Mouse (Mus musculus) megakaryocyte-erythroid progenitor cell, adult 5 weeks (primary cell): ENCODE data around the gene Nlrp1a. TPM values are rescaled to one million over a fixed set of nuclear protein-coding genes. Genes with fewer than 3 reads are reported as not detected.

Experiments used
- polyA plus RNA-seq: library from polyadenylated mRNA; stranded (reverse); fragments of >175 nt; gene quantifications from 2 replicates; pipeline ENCODE4 v1.2.3, GENCODE M21; 2012

Nlrp1a gene
- polyA plus RNA-seq = 0.14 and 0.30 TPM in 2 replicates

DNA sequence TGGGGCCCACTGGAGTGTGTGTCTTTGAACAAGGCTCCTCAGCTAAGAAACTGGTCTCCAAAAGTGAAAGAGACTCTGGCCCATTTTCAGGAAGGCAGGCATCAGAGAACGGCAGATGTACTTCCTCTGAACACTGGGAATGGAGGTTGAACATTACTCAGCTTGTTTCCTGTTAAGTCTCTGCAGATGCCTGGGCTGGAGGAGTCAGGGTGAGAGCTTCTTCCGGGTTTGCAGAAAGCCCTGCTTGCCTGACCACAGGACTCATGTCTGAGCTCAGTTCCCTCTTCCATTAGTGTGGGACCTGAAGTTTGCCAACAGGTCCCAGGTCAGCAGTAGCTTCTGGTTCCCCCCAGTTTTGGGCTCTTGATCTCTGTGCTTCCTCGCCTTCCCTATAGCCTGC, at the start of gene Nlrp1a:
Nlrp1a (minus strand) TSS at position 44 of the 400 bp plus-strand sequence.

Other genes with a start within 250 kb of the Nlrp1a start
- gene Nup88, start 174.7 kb downstream of the Nlrp1a start, polyA plus RNA-seq = 48.8 and 50.1 TPM in 2 replicates
- gene Rpain, start 174.5 kb downstream of the Nlrp1a start, polyA plus RNA-seq = 10.0 and 15.1 TPM in 2 replicates
- gene C1qbp, start 161.7 kb downstream of the Nlrp1a start, polyA plus RNA-seq = 585 and 621 TPM in 2 replicates
- gene Dhx33, start 140.3 kb downstream of the Nlrp1a start, polyA plus RNA-seq = 12.1 and 15.0 TPM in 2 replicates
- gene Mis12, start 125.1 kb downstream of the Nlrp1a start, polyA plus RNA-seq = 1.7 and 2.4 TPM in 2 replicates
- gene Derl2, start 124.9 kb downstream of the Nlrp1a start, polyA plus RNA-seq = 16.6 and 25.7 TPM in 2 replicates
- gene 6330403K07Rik, start 111.2 kb downstream of the Nlrp1a start, polyA plus RNA-seq = 0.11 TPM in 1 of 2 replicates, not detected in the other
- not detected in 2 replicates for gene Nlrp1b, start 86.0 kb upstream of the Nlrp1a start, polyA plus RNA-seq